Mouse (Mus musculus): ENCODE results near the gene Kctd7. TPM values are rescaled to one million over a fixed set of nuclear protein-coding genes. Genes with fewer than 3 reads are reported as not detected.

Gene Kctd7
- total RNA-seq, 1 experiment = 1.2 TPM

GRCm38 (mm10) chr5:130197981-130198380, 53.3 kb downstream of the Kctd7 start:
- DNase-seq (ENCODE audit: low read depth, low spot score) = no peak
- Histone ChIP-seq H3K9me3 (ENCODE audit: control insufficient read depth, insufficient read depth, low read depth, low read length) (no peaks in the 10 kb centered on the region), H3K4me3 (ENCODE audit: insufficient read depth in 1 of 2, low read depth in 1 of 2, low read length in 2 of 2, poor library complexity in 1 of 2, severe bottlenecking in 1 of 2) (no peak overlapping the region), H3K9ac (ENCODE audit: insufficient read depth, low read depth, low read length, poor library complexity, severe bottlenecking) (no peak overlapping the region), H3K4me1 (ENCODE audit: control insufficient read depth in 2 of 2, insufficient read depth in 2 of 2, low read length in 2 of 2, poor library complexity in 1 of 2) (peaks cover 2 to 6% of the 10 kb centered on the region in 2 experiments; a peak in 3 of 4 replicates), H3K36me3 (ENCODE audit: control insufficient read depth, insufficient read depth, low read length, poor library complexity, severe bottlenecking) (peaks cover 9% of the 10 kb centered on the region), H3K27ac (ENCODE audit: insufficient read depth, low read depth, low read length, poor library complexity, severe bottlenecking) (peak overlapping the region; percentile 51; the same call in 1 of the 2 replicates)
- in situ Hi-C loops (cut with MboI; ENCODE audit: low sequenced_read_pairs in 2 of 2, unreplicated experiment in 2 of 2) = no loop called here
- TF ChIP-seq CHD2 (IDR thresholded peaks at IDR 0.05; ENCODE audit: low read depth, low read length) = no peak
- no peak for TF ChIP-seq MAFK (IDR thresholded peaks at IDR 0.05; ENCODE audit: insufficient read depth, low read depth, low read length)
- TF ChIP-seq ZC3H11A (IDR thresholded peaks at IDR 0.05; ENCODE audit: borderline replicate concordance, low read depth, low read length) = no peak
- no peak for TF ChIP-seq ZNF384 (IDR thresholded peaks at IDR 0.05; ENCODE audit: low read depth, low read length)
- TF ChIP-seq HCFC1 (IDR thresholded peaks at IDR 0.05; ENCODE audit: borderline replicate concordance, insufficient read depth, low read length) = no peak

- DNase-seq (ENCODE audit: low read depth, low spot score) = no peak
- H3K4me1 ChIP-seq (ENCODE audit: control insufficient read depth in 2 of 2, insufficient read depth in 2 of 2, low read length in 2 of 2, poor library complexity in 1 of 2) = peaks cover 2 to 6% of the 10 kb centered on the region in 2 experiments; a peak in 3 of 4 replicates
- TF ChIP-seq MAFK (IDR thresholded peaks at IDR 0.05; ENCODE audit: insufficient read depth, low read depth, low read length) = no peak
- in situ Hi-C loops (cut with MboI; ENCODE audit: low sequenced_read_pairs in 2 of 2, unreplicated experiment in 2 of 2) = no loop called here
- H3K27ac ChIP-seq (ENCODE audit: insufficient read depth, low read depth, low read length, poor library complexity, severe bottlenecking) = no peak overlapping the region
- peaks cover 7% of the 10 kb centered on the region for H3K36me3 ChIP-seq (ENCODE audit: control insufficient read depth, insufficient read depth, low read length, poor library complexity, severe bottlenecking)
- no peak overlapping the region for H3K9ac ChIP-seq (ENCODE audit: insufficient read depth, low read depth, low read length, poor library complexity, severe bottlenecking)
- no peaks in the 10 kb centered on the region for H3K9me3 ChIP-seq (ENCODE audit: control insufficient read depth, insufficient read depth, low read depth, low read length)
- H3K4me3 ChIP-seq (ENCODE audit: insufficient read depth in 1 of 2, low read depth in 1 of 2, low read length in 2 of 2, poor library complexity in 1 of 2, severe bottlenecking in 1 of 2) = no peak overlapping the region
Measured at GRCm38 (mm10) chr5:130200233-130201029, 55.8 kb downstream of the Kctd7 start.

- Histone ChIP-seq H3K36me3 (ENCODE audit: control insufficient read depth, insufficient read depth, low read length, poor library complexity, severe bottlenecking) (peaks cover 9% of the 10 kb centered on the region), H3K4me3 (ENCODE audit: insufficient read depth in 1 of 2, low read depth in 1 of 2, low read length in 2 of 2, poor library complexity in 1 of 2, severe bottlenecking in 1 of 2) (no peak overlapping the region), H3K4me1 (ENCODE audit: control insufficient read depth in 2 of 2, insufficient read depth in 2 of 2, low read length in 2 of 2, poor library complexity in 1 of 2) (no peaks in the 10 kb centered on the region), H3K9me3 (ENCODE audit: control insufficient read depth, insufficient read depth, low read depth, low read length) (no peaks in the 10 kb centered on the region), H3K9ac (ENCODE audit: insufficient read depth, low read depth, low read length, poor library complexity, severe bottlenecking) (no peak overlapping the region), H3K27ac (ENCODE audit: insufficient read depth, low read depth, low read length, poor library complexity, severe bottlenecking) (no peak overlapping the region)
- peak; percentile 90 for TF ChIP-seq MAFK (IDR thresholded peaks at IDR 0.05; ENCODE audit: insufficient read depth, low read depth, low read length)
- no peak for TF ChIP-seq CHD2 (IDR thresholded peaks at IDR 0.05; ENCODE audit: low read depth, low read length)
- DNase-seq (ENCODE audit: low read depth, low spot score) = no peak
- in situ Hi-C loops (cut with MboI; ENCODE audit: low sequenced_read_pairs in 2 of 2, unreplicated experiment in 2 of 2) = no loop called here
Measured at GRCm38 (mm10) chr5:130203948-130204347, 59.3 kb downstream of the Kctd7 start.

- Histone ChIP-seq H3K4me3 (ENCODE audit: insufficient read depth in 1 of 2, low read depth in 1 of 2, low read length in 2 of 2, poor library complexity in 1 of 2, severe bottlenecking in 1 of 2) (no peak overlapping the region), H3K27ac (ENCODE audit: insufficient read depth, low read depth, low read length, poor library complexity, severe bottlenecking) (no peak overlapping the region), H3K4me1 (ENCODE audit: control insufficient read depth in 2 of 2, insufficient read depth in 2 of 2, low read length in 2 of 2, poor library complexity in 1 of 2) (no peaks in the 10 kb centered on the region), H3K9ac (ENCODE audit: insufficient read depth, low read depth, low read length, poor library complexity, severe bottlenecking) (no peak overlapping the region), H3K36me3 (ENCODE audit: control insufficient read depth, insufficient read depth, low read length, poor library complexity, severe bottlenecking) (peaks cover 11% of the 10 kb centered on the region), H3K9me3 (ENCODE audit: control insufficient read depth, insufficient read depth, low read depth, low read length) (no peaks in the 10 kb centered on the region)
- in situ Hi-C loops (cut with MboI; ENCODE audit: low sequenced_read_pairs in 2 of 2, unreplicated experiment in 2 of 2) = no loop called here
- DNase-seq (ENCODE audit: low read depth, low spot score) = no peak
- TF ChIP-seq CHD2 (IDR thresholded peaks at IDR 0.05; ENCODE audit: low read depth, low read length) = no peak
- no peak for TF ChIP-seq ZC3H11A (IDR thresholded peaks at IDR 0.05; ENCODE audit: borderline replicate concordance, low read depth, low read length)
- no peak for TF ChIP-seq MAFK (IDR thresholded peaks at IDR 0.05; ENCODE audit: insufficient read depth, low read depth, low read length)
- TF ChIP-seq HCFC1 (IDR thresholded peaks at IDR 0.05; ENCODE audit: borderline replicate concordance, insufficient read depth, low read length) = no peak
- no peak for TF ChIP-seq ZNF384 (IDR thresholded peaks at IDR 0.05; ENCODE audit: low read depth, low read length)
Measured at GRCm38 (mm10) chr5:130204560-130204959, 59.9 kb downstream of the Kctd7 start.

Other genes starting within 250 kb of the Kctd7 start
- 15.7 and 16.6 TPM in 2 replicates for gene Zbed5, start 249.1 kb upstream of the Kctd7 start, total RNA-seq (2012; rRNA removed)
- gene Phkg1, start 246.3 kb upstream of the Kctd7 start, total RNA-seq (2012; rRNA removed) = 6.4 and 7.2 TPM in 2 replicates
- gene Nupr1l, start 236.3 kb upstream of the Kctd7 start, total RNA-seq (2012; rRNA removed) = 1.1 and 2.9 TPM in 2 replicates
- gene Vkorc1l1, start 202.9 kb upstream of the Kctd7 start, total RNA-seq (2012; rRNA removed) = 48.1 and 58.9 TPM in 2 replicates
- 29.0 and 53.5 TPM in 2 replicates for gene Gusb, start 141.8 kb upstream of the Kctd7 start, total RNA-seq (2012; rRNA removed)
- 27.2 and 31.8 TPM in 2 replicates for gene Asl, start 115.6 kb upstream of the Kctd7 start, total RNA-seq (2012; rRNA removed)
- gene Crcp, start 115.6 kb upstream of the Kctd7 start, total RNA-seq (2012; rRNA removed) = 21.1 and 30.8 TPM in 2 replicates
- gene Tpst1, start 71.5 kb upstream of the Kctd7 start, total RNA-seq (2012; rRNA removed) = 51.4 and 59.9 TPM in 2 replicates
- 17.0 and 18.2 TPM in 2 replicates for gene Rabgef1, start 26.9 kb downstream of the Kctd7 start, total RNA-seq (2012; rRNA removed)
- gene Tmem248, start 72.2 kb downstream of the Kctd7 start, total RNA-seq (2012; rRNA removed) = 83.1 and 92.9 TPM in 2 replicates
- gene Sbds, start 110.7 kb downstream of the Kctd7 start, total RNA-seq (2012; rRNA removed) = 50.6 and 61.0 TPM in 2 replicates
- 87.9 and 135 TPM in 2 replicates for gene Tyw1, start 110.8 kb downstream of the Kctd7 start, total RNA-seq (2012; rRNA removed)
- not detected in 2 replicates for gene Caln1, start 224.6 kb downstream of the Kctd7 start, total RNA-seq (2012; rRNA removed)
- gene A330070K13Rik, start 239.8 kb downstream of the Kctd7 start, total RNA-seq (2012; rRNA removed) = not detected in 2 replicates